8 mouse cellular contexts compared by ENCODE assay signal in the genomic region with DNA sequence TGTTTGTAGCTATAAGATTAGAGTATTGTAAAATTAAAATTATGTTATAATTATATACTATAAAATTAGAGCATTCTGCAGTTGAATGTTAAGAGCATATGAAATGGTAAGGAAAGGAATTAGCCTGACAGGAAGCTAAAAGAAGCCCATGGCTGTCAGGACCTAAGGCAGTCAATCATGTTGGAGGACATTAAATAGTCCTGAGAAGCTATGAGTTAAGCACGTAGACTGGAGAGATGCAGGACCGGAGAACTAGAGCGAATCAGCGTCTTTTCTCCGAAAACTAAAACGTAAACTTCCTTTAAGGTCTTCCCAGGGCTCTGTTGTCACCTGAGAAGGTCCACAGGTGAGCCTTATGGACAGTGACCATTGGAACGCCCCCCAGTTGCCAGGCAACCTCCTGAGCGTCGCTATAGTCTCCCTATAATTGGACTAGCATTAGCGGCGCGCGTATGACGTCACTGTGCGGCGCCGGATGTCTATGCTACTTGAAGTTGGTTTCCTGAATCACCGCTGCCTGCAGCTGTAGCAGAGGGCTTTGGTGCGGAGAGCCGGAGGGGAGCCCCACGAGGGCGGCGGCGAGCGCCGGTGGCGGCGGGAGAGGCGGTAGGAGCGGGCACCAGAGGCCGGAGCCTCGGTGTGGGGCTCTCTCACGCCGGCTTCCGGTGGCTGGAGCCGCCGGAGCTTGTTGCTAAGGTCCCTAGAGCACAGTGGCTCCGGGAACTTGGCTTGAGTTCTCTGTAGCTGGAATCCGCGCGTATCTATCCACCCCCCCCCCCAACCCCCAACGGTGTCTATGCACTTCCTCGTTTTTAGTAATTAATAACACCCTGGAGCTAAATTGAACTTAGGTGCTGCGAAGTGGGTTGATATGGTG. TPM values are rescaled to one million over a fixed set of nuclear protein-coding genes. Genes with fewer than 3 reads are reported as not detected.
A peak's percentile ranks its signal among the peaks of the same experiment; 100 is the strongest.
DNase-seq lines count a peak whose midpoint lies in the region; ATAC-seq and TF ChIP-seq lines count a peak whose summit lies in the region.

No protein-coding gene starts in this region.

- H3K4me2 ChIP-seq in heart, embryonic 15.5 days, result peak overlapping the region; percentile 78
- H3K4me2 ChIP-seq in liver, embryonic 14.5 days (ENCODE audit: low read depth), result peak overlapping the region; percentile 71
- peak overlapping the region; percentile 56 for H3K4me2 ChIP-seq in neural tube, embryonic 11.5 days (ENCODE audit: low read depth)
- peak overlapping the region; percentile 73 for H3K4me2 ChIP-seq in stomach, postnatal 0 days (replicated peaks; ENCODE audit: low read depth)

- H3K4me1 ChIP-seq in forebrain, embryonic 10.5 days, result peaks cover 10% of the 10 kb centered on the region
- H3K4me1 ChIP-seq in heart, embryonic 15.5 days (replicated peaks), result peaks cover 4% of the 10 kb centered on the region
- H3K4me1 ChIP-seq in liver, embryonic 14.5 days (replicated peaks; ENCODE audit: control insufficient read depth in 2 of 2, insufficient read depth in 2 of 2, low read length in 1 of 2), result peaks cover 4 to 5% of the 10 kb centered on the region in 2 experiments; a peak in 1 of 4 replicates
- H3K4me1 ChIP-seq in neural tube, embryonic 11.5 days (ENCODE audit: control insufficient read depth, insufficient read depth, low read length), result no peaks in the 10 kb centered on the region
- H3K4me1 ChIP-seq in stomach, postnatal 0 days (replicated peaks; ENCODE audit: control insufficient read depth, insufficient read depth), result no peaks in the 10 kb centered on the region

- peak overlapping the region; percentile 92 for H3K27ac ChIP-seq in forebrain, embryonic 10.5 days
- peak overlapping the region; percentile 68 for H3K27ac ChIP-seq in heart, embryonic 15.5 days
- H3K27ac ChIP-seq in liver, embryonic 14.5 days, result no peak overlapping the region
- H3K27ac ChIP-seq in neural tube, embryonic 11.5 days (ENCODE audit: low read depth, low read length), result no peak overlapping the region
- peak overlapping the region; percentile 78 for H3K27ac ChIP-seq in stomach, postnatal 0 days (replicated peaks)

- H3K36me3 ChIP-seq in forebrain, embryonic 10.5 days (replicated peaks), result peaks cover 26% of the 10 kb centered on the region
- H3K36me3 ChIP-seq in heart, embryonic 15.5 days, result peaks cover 17% of the 10 kb centered on the region
- no peaks in the 10 kb centered on the region; the same call in 1 of the 2 replicates for H3K36me3 ChIP-seq in liver, embryonic 14.5 days (replicated peaks; ENCODE audit: control insufficient read depth, insufficient read depth, low read depth)
- no peaks in the 10 kb centered on the region for H3K36me3 ChIP-seq in neural tube, embryonic 11.5 days (ENCODE audit: control insufficient read depth, insufficient read depth, low read length)
- no peaks in the 10 kb centered on the region; the same call in 1 of the 2 replicates for H3K36me3 ChIP-seq in stomach, postnatal 0 days (ENCODE audit: control insufficient read depth, insufficient read depth, low read length)

- TF ChIP-seq EP300 in liver, embryonic 14.5 days (IDR thresholded peaks at IDR 0.05; ENCODE audit: low read depth), result no peak
- TF ChIP-seq EP300 in stomach, postnatal 0 days (optimal IDR thresholded peaks at IDR 0.05), result no peak

- no peak for TF ChIP-seq CTCF in liver, embryonic 14.5 days (IDR thresholded peaks at IDR 0.05; ENCODE audit: low read depth)
- no peak for TF ChIP-seq CTCF in stomach, postnatal 0 days (IDR thresholded peaks at IDR 0.05; ENCODE audit: low read depth)

- WGBS in forebrain, embryonic 10.5 days, result 1% methylated on average over 44 of the region's 44 CpGs
- WGBS in heart, embryonic 15.5 days, result under 1% methylated on average over 44 of the region's 44 CpGs
- under 1% methylated on average over 44 of the region's 44 CpGs for whole genome bisulfite sequencing in liver, embryonic 14.5 days (ENCODE audit: insufficient replicate concordance)
- WGBS in neural tube, embryonic 11.5 days, result under 1% methylated on average over 41 of the region's 44 CpGs
- WGBS in stomach, postnatal 0 days, result under 1% methylated on average over 44 of the region's 44 CpGs

- no peaks in the 10 kb centered on the region for H3K9me3 ChIP-seq in forebrain, embryonic 10.5 days
- no peaks in the 10 kb centered on the region for H3K9me3 ChIP-seq in heart, embryonic 15.5 days (replicated peaks)
- H3K9me3 ChIP-seq in liver, embryonic 14.5 days (ENCODE audit: control insufficient read depth, low read length), result no peaks in the 10 kb centered on the region
- no peaks in the 10 kb centered on the region for H3K9me3 ChIP-seq in neural tube, embryonic 11.5 days (ENCODE audit: control insufficient read depth, low read length)
- no peaks in the 10 kb centered on the region for H3K9me3 ChIP-seq in stomach, postnatal 0 days (ENCODE audit: control insufficient read depth, low read length)

- peak overlapping the region; percentile 94 for H3K4me3 ChIP-seq in forebrain, embryonic 10.5 days
- H3K4me3 ChIP-seq in heart, embryonic 15.5 days, result peak overlapping the region; percentile 72
- peak overlapping the region; percentile 66 to 73 for H3K4me3 ChIP-seq in liver, embryonic 14.5 days (ENCODE audit: insufficient read depth in 1 of 2, low read depth in 2 of 2, low read length in 2 of 2)
- H3K4me3 ChIP-seq in neural tube, embryonic 11.5 days (ENCODE audit: low read depth, low read length), result peak overlapping the region; percentile 70
- peak overlapping the region; percentile 95 for H3K4me3 ChIP-seq in stomach, postnatal 0 days (ENCODE audit: low read depth, low read length)

- no peaks in the 10 kb centered on the region for H3K27me3 ChIP-seq in forebrain, embryonic 10.5 days (ENCODE audit: poor library complexity, severe bottlenecking)
- H3K27me3 ChIP-seq in heart, embryonic 15.5 days, result no peaks in the 10 kb centered on the region
- no peaks in the 10 kb centered on the region for H3K27me3 ChIP-seq in liver, embryonic 14.5 days (ENCODE audit: control insufficient read depth, insufficient read depth, low read length)
- no peaks in the 10 kb centered on the region for H3K27me3 ChIP-seq in neural tube, embryonic 11.5 days (ENCODE audit: control insufficient read depth, insufficient read depth, low read length)
- H3K27me3 ChIP-seq in stomach, postnatal 0 days (ENCODE audit: control insufficient read depth, insufficient read depth, low read length), result no peaks in the 10 kb centered on the region

- ATAC-seq in heart, embryonic 15.5 days (replicated peaks; ENCODE audit: insufficient number of reproducible peaks, insufficient read depth, low FRiP score, low read depth), result peak; percentile 97
- ATAC-seq in liver, embryonic 14.5 days (ENCODE audit: insufficient read depth), result peak; percentile 98
- ATAC-seq in neural tube, embryonic 11.5 days (ENCODE audit: insufficient read depth, low FRiP score, low TSS enrichment), result peak; percentile 100
- peak; percentile 100 for ATAC-seq in stomach, postnatal 0 days (ENCODE audit: low FRiP score, low TSS enrichment)

- DNase-seq in CD8-positive naive resting alpha-beta T cell, adult 2 months (ENCODE audit: low read depth in 2 of 2, low spot score in 2 of 2), result peak; percentile 77 to 84
- peak; percentile 86 for DNase-seq in c-Kit-positive CD71-negative TER-119-negative erythroid progenitor cells, embryonic 14.5 days (ENCODE audit: low read depth)
- DNase-seq in forebrain, embryonic 10.5 days (ENCODE audit: extremely low spot score, low spot score), result peak; percentile 91
- DNase-seq in kidney, postnatal 25 days, result peak; percentile 97
- DNase-seq in liver, embryonic 14.5 days (ENCODE audit: low read depth in 3 of 3, low spot score in 3 of 3), result peak; percentile 79 to 83 (median 82)
- DNase-seq in neural tube, embryonic 11.5 days (ENCODE audit: low spot score), result peak; percentile 96
- DNase-seq in stomach, postnatal 0 days (ENCODE audit: low spot score), result peak; percentile 94

- H3K9ac ChIP-seq in heart, embryonic 15.5 days, result peak overlapping the region; percentile 75
- H3K9ac ChIP-seq in liver, embryonic 14.5 days (replicated peaks), result peak overlapping the region; percentile 70
- H3K9ac ChIP-seq in neural tube, embryonic 11.5 days (ENCODE audit: low read length), result peak overlapping the region; percentile 63
- H3K9ac ChIP-seq in stomach, postnatal 0 days (ENCODE audit: low read length), result peak overlapping the region; percentile 92

RNA-seq across cellular contexts. Expression of gene 5730480H06Rik, which starts 44.4 kb away (rescaled TPM):
- 26.3 and 27.0 TPM in 2 replicates for polyA plus RNA-seq in forebrain, embryonic 10.5 days (2016; fragmentation: Nextera tagmentation; extraction: Ambion mirVana)
- 12.6 and 13.0 TPM in 2 replicates for polyA plus RNA-seq in heart, embryonic 15.5 days (2015; fragmentation: Nextera tagmentation; extraction: Ambion mirVana)
- 4.5 and 6.9 TPM in 2 replicates for polyA plus RNA-seq in liver, embryonic 14.5 days (2012; rRNA removed)
- polyA plus RNA-seq in liver, embryonic 14.5 days (2014; fragmentation: Nextera tagmentation; extraction: Ambion mirVana), result 5.9 and 6.5 TPM in 2 replicates
- polyA plus RNA-seq in neural tube, embryonic 11.5 days (2014; fragmentation: Nextera tagmentation; extraction: Ambion mirVana), result 22.9 and 25.1 TPM in 2 replicates
- polyA plus RNA-seq in stomach, postnatal 0 days (2015; fragmentation: Nextera tagmentation; extraction: Ambion mirVana), result 11.1 and 13.0 TPM in 2 replicates

Comparison
In these comparisons a context has a peak if more than half of its experiments do, and no peak if none do; other contexts are left out.
1. H3K27ac ChIP-seq: peak in forebrain, embryonic 10.5 days (single experiment), heart, embryonic 15.5 days (single experiment) and stomach, postnatal 0 days (single experiment); none in liver, embryonic 14.5 days (single experiment) and neural tube, embryonic 11.5 days (single experiment).
2. Peak in every context shown above with its lines, with median percentiles within 50 percentile points of each other: DNase-seq, H3K4me3 ChIP-seq, ATAC-seq, H3K4me2 ChIP-seq and H3K9ac ChIP-seq.